Mouse (Mus musculus) mesoderm, embryonic 11.5 days (tissue): Measurements from ENCODE around the gene Crip2.

Experiments used
- DNase-seq: peaks from one replicate; pipeline ENCODE4 v3.0.0-alpha.2; 2012; ENCODE audit warnings: low read depth, low spot score

Crip2 gene

DNA sequence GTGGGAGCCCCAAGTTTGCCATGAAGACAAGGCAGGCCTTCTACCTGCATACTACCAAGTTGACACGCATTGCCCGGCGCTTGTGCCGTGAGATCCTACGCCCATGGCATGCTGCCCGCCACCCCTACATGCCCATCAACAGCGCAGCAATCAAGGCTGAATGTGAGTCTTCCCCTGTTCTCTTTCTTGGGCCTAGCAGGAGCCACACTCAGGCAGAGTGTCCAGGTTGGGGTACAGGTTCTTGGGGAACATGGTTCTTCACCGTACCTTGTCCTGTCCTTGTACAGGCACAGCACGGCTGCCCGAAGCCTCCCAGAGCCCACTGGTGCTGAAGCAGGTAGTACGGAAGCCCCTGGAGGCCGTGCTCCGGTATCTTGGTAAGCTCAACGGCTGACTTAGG, 8.4 kb upstream of the Crip2 start:
- no peak for DNase-seq

DNA sequence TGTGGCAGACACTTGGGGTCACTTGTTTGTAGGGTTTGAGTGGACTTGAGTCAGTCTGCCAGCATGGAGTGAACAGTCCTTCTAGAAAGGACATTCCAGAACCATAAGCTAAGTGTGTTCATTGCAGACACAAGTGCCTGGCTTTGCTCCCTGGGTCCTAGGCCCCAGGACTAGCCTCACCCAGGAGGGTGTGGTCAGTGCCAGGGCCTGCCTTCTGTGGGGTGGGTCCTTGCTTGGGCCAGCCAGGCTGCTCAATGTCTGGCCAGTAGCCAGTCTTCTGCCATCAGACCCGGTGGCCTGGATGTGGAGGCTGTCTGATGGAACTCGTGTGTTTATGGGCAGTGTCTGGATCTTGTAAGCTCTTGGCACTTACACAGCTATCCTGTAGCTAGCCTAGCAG, 7.5 kb upstream of the Crip2 start:
- no peak for DNase-seq

DNA sequence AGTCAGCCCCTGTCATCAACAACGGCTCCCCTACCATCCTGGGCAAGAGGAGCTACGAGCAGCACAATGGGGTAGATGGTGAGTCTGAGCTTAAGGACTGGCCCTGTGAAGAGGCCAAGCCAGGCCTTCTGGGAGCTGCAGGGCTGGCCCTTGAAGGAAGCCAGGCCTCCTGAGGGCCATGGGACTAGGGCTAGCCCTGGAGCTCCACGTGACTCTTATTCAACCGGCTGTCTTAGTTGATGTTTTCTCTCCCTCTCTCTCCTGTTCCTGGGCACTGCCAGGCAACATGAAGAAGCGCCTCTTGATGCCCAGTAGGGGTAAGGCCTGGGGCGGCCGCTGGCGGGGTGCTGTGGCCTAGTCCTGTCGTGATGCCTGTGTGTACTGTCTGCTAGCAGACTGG, 6.8 kb upstream of the Crip2 start:
- no peak for DNase-seq

DNA sequence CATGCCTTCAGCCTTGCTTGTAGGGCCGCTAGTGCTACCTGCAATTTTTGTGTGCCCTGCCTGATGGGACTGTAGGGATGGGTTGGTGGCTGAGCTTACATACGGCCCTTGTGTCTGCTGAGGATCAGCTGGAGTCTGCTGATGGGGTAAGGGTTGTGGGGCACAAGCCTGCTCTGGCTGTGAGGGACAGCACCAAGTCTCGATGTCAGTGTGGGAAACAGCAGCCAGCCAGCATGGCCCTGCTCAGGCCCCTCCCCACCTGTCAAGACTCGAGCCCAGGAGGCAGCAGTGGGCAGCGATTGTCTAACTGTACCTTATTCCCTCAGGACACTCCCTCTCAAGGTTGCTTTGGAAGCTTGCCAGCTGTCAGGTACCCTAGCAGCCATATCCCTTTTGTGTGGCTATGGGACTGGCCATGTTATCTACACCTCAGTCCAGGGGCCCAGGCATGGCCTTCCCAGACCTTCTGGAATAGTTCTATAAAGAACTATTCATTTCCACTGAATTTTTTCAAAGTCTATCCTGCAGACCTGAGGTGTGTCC, 6.1 kb upstream of the Crip2 start:
- DNase-seq: no peak

DNA sequence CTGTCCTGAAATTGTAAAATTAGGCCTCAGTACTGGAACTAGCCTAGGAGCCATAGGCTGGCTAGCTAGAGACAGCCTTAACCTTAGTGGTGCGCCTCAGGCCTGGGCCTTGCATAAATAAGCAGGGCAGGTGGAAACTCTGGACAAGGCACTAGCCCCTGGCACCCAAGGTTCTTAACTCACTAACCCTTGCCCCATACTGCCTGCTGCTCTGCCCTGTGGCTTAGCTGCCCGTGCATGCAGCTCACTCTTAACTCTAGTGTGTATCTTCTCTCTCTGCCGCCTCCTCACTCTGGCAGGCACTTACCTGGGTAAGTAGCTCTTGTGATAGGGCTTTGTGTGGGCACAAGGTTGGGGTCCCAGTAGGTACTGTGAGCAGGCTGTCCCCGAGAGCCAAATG, 5.5 kb upstream of the Crip2 start:
- DNase-seq: no peak

DNA sequence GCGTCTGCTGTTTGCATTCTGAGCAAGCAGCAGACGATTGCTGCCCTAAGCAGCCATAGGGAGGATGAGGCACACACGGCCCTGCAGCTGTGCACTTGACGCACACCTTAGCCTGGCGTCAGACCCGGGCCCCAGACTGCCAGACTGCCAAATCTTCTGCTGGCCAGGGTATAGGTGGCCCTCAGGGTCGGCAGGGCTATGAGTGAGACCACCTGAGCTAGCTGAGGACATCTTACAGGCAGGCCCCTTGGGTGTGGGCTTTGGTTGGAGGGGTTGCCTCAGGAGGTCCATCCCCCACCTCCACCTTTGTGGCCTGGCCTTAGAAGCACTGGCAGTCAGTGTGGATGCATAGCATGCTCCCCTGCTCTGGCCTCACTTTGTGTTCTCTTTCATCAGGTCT, 4.6 kb upstream of the Crip2 start:
- DNase-seq: no peak

DNA sequence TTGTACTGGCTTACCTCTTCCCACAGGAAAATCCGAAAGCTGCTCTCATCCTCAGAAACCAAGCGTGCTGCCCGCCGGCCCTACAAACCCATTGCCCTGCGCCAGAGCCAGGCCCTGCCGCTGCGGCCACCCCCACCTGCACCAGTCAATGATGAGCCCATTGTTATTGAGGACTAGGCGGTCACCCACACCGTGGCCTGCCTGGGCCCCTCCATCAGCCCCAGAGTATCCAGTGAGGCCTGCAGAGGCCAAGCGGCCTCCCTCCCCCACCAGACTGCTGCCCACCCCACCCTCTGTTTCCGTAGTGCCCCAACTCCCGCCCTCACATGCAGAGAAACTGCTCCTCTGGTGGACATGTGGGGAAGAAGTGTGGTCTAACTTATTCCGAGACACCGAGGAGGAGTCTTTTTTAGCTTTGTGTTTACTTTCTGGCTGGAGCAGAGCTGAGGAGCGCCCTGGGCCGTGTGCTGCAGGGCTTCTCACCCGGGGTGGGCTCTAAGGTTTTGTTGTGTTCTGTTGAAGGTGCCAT, 3.5 kb upstream of the Crip2 start:
- DNase-seq: no peak

DNA sequence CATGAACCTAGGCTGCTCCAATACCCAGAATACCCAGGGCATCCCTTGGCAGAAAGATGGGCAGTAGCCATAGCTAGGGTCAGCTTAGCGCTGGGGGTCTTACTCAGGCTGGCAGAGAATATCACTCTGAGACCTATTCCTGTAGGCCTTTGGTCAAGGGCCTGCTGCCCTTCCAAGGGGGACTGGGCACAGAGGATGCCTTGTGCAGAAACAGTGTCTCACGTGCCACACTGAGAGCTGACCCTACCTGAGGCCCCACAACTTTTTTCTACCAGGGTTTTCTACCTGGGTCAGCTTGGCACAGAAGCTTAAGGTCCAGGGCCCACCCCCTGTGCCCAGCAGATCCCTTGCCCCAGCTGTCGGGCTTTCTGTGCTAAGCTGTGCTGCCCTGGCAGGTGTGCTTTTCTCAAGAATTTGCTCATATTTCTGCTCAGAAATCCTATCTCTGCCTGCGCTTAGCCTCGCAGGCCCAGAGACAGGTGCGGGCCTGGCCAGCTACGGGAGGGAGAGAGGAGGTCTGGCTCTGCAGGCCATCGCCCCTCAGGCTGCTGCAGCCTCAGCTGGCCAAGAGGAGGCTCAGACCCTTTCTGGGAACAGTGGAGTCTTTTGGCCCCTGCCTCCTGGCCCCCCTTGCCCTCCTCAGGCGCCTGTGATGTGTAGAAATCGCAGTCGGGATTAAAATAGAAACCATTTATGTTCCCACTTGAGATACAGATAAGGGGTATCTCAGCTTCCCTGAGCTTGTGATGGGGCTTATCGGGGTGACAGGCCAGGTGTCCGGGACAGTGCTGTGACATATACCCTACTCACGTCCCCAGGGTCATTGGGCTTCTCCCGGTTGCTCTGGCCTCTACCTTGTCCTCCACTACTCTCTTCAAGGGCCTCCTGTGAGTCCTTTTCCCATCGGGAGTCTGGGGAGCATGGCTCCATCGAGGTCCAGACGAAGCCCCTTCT, 2.5 kb upstream of the Crip2 start:
- no peak for DNase-seq

DNA sequence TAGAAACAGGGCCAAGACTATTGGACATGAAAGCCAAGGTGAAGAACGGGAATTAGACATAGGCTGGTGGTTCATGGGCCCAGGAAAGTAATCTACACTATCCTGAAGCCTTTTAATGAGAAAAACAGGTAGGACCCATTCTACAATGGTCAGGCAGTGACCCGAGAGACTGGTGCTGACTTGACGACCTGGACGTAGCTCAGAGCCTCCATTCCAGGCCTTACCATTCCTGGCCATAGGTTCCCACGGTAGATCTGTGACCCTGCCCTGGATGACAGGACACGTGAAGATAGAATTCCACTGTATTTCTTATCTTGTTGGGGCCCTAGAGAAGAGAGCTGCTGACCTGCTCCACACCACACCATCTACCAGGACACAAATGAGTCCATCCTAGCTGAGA, 1.7 kb upstream of the Crip2 start:
- no peak for DNase-seq

DNA sequence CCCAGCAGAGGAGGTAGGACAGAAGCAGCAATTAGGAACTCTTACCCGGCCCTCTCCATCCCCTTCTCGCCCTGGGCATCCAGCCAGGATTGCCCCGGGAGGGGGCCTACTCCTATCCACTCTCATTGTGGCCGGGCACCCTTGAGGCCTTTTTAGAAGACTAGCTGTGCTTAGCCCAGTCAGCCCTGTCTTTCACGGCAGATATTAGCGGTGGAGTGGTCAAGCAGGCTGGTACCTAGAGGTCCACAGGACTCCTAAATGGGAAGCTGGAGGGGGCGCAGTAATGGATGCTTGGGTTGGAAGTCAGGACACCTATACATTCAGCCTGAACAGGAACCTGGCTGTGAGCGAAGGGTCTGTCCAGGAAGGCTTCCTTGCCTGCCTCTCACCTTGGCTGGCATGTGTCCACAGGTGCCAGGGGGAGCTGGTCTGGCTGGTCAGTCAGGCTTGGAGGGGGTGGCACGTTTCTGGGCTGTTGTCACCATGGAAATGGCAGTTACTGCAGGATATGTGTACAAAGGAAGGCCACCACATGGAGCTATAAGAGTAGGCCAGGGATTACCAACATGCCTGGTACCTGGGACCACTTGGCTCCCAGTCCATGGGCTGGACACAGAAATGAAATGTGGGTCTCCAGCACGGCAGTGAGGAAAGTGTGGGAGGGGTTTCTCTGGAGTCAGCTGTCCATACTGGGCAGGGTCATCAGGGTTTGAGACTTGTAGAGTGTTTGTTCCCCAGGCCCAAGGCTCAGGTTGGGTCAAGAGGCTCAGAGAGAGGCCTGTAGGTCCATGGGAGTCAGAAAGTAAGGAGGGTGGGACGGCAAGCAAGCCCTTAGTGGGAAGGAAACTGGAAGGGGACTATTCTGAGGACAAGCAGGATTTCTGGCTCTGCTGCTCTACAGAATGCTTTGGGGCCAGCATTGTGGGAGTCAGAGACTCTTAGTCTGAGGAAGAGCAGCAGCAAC, 853 bp upstream of the Crip2 start:
- DNase-seq: no peak

DNA sequence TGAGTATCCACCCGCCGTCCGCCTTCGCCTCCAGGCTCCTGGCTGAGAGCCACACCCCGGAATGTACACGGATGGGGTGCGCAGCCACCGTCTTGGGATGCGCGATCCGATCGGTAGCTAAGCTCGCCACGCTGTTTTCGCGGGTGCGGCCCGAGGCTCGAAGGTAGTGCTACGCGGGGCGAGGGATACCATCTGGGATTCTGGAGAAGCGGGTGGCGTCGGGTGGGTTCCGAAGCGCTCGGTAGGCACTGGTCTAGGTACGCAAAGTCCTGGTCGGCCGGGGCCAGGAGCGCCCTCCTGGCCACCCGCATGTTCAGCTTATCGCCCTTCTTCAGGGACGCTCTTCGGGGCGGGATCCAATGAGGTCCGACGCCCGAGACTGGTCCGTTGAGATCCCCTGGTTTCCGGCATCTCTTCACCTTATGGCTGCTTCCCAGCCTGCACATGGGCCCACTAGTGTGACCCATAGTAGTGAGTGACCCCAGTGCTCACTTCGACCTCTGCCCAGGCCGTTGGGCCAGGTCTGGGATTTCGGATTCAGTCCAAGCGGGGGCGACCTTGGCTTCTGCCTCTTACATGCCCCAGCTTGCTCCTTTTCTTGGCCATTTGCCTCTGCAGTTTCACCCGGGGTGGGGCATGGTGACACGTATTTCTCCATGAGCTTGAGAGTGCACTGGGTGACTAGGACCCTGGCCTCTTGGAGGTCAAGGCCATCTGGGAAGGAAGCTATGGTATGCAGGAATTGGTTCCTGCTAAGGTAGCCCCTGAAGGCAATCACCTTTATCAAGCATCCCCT, 778 bp downstream of the Crip2 start:
- DNase-seq: no peak

DNA sequence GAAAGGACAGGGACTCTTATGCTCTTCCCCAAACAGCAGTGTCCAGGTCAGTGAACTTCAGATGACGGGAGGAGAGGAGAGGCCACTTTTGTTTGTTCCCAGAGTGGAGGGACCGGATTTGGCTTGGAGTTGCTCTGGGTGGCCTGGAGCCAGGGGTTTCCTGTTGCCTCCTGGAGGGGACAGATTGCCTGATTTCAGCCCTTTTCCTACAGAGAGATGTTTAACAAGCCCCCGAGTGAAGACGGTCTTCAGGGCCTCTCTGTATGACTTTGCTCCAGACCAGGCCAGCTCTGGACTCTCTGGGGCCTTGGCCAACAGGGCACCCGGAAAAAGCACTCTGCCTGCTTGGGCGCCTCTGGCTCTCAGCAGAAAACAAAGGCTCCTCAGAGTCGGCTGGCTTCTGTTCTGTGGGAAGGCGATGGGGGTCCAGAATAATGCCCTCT, 1.5 kb downstream of the Crip2 start:
- no peak for DNase-seq

DNA sequence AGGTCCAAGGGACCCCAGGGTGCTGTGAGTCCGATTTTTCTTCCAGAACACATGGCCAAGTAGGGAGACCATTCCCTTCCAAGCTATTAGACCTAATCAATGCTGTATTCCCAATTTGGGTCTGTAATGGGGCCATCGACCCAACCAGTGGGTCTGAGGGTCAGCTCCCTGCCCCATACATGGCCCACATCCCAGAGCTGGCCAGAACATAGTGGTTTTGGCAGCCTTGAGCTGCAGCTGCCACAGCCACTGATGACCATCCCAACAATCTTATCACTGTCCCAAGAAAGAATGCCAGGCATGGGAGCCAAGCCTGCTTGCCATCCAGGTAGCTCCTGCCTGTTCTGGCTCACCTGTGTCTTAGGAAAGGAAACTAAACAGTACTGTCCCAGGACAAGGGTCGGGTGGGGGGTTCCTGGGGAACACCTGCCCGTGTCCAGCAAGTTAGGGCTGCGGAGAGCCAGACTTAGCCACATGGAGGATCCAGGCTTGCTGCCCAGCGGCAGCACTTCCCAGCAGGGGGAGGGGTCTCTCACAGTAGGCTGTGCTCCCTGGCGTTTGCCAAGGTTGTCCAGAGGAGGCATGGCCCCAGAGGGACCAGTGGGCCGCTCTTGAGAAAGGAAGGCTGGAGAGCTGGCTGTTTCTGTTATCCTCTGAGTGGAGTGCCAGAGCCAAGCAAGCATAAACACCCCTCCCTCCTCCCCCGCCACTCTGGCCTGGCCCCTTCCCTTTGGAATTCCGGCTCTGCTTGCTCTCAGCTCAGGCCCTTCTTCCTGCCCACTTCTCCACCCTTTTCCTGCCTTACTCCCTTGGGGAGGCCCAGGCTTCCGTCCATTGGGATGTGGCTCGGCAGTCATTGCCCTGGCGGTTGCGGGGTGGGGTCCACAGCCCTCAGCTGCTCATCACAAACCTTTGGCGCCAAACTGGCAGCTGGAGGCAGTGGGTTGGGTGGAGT, 2.3 kb downstream of the Crip2 start:
- DNase-seq: no peak

DNA sequence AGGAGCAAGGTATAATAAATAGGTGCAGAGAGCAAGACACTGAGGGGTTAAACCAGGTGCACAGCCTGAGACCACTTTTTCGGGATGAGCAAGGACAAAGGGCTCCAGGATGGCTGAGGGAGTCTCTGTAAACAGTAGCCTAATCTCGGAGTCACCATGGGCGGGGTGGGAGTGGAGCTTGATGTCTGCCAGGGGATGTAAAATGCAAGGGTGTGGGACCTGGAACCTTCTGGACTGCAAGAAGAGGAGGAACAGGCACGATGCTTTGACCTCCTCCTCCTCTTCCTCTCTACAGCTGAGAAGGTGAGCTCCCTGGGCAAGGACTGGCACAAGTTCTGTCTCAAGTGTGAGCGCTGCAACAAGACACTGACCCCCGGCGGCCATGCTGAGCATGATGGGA, 3.1 kb downstream of the Crip2 start:
- no peak for DNase-seq

DNA sequence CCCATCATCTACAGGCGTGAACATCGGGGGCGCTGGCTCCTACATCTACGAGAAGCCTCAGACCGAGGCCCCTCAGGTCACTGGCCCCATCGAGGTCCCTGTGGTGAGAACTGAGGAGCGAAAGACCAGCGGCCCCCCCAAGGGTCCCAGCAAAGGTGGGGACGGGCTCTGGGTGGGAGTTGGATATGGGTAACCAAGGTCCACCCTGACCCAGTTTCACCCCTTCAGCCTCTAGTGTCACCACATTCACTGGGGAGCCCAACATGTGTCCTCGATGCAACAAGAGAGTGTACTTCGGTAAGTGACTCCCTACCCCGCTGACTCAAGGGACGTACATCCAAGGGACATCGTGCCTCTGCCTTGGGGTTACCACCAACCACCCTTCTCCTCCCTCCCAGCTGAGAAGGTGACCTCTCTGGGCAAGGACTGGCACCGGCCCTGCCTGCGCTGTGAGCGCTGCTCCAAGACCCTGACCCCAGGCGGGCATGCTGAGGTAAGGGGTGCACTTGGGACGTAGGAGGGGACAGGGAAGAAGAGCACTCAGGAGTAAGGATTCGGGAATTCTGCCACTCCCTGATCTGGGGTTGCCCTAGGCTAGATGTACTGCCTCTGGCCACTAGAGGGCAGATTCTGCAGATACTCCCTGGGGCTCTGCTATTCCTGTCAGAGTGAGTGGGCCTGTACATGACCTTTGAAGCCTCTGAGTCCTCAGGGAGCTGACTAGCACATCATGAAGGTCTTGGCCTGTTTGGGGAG, 4.1 kb downstream of the Crip2 start:
- no peak for DNase-seq

DNA sequence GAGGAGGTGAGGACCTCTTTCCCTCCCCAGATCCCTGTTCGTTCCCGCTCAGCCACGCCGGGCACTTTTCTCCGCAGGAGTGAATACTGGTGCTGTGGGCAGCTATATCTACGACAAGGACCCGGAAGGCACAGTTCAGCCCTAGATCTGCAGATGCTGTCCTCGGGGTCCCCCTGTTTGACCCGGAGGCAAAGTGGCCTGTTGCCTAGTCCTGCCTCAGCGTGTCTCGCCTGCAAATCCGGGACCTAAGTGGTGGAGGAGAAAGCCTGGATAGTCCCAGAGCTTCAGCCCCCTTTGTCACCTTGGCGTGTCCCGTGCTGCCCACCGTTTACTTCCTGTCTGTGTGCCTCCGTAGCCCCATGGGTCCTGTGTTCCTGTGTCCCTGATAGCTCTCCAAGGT, 4.8 kb downstream of the Crip2 start:
- DNase-seq: no peak

DNA sequence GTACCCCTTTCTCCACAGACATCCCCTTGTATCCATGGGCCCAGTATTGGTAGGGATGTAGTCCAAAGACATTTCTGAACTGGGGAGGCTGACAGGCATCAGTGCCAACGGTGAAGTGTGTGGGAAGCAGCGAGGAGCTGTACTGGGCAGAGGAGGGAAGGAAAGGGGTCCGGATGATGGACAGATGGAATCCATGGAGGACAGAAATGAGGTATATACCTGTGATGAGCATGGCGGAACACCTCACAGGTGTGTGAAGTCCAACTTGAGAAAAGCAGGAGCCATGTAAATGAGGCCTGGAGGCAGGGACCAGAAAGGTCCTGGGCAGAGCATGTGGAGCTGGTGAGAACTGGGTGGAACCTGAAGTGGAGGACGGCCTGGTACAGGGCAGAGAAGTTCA, 5.6 kb downstream of the Crip2 start:
- no peak for DNase-seq

DNA sequence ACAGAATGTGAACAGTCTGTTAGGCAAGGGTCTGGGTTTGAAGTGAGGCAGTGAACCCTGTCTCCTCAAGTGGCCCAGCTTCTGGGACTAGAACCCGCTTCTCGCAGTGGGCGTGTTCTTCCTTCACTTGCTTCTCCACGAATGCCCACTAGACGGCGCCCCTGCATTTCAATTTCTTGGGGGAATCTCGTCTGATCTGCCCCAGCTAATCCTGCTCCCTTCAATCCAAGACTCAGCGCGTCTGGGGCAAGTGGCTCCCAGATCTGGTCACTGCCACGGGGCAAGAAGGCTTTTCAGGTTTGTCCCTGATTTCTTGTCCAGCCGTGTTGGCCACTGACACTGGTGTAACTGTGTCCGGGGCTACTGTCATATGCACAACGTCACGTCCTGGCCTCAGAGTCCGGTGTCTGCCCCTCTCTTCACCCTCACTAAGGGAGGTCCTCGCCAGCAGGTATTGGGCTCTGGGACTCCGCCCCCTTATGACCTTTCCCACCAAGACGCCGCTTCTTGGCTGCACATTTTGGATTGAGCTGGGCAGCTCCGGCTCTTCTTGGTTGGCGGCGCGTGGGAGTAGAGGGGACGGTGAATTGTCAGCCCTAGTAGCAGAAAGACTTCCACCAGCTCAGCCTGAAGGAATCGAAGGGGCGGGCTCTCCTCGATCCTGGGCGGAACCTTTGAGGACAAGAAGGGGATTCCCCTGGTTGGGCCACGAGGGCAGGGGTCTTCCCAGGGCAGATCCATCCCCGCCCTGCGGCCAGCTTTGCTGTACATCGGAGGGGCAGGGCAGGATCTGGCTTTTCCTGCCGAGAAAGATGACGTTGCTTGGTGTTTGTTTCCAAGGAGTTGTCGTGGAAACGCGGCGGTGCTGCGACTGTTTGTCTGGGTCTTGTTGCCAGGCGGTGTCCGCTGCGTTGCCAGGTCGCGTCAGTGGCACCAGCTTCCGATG, 6.3 kb downstream of the Crip2 start, which contains the start of gene Crip1:
Gene Crip1, plus strand, starts transcription at position 205 of the 946 bp plus-strand sequence.
- DNase-seq: peak; percentile 84
